Mouse (Mus musculus): ENCODE results near the gene Pdk2. TPM values are rescaled to one million over a fixed set of nuclear protein-coding genes. Genes with fewer than 3 reads are reported as not detected.
"Not testable (repeated sequence)": the region's sequence is repeated elsewhere in the genome, so short reads cannot be mapped to it uniquely, and the experiment has no call there.

The Pdk2 gene
- polyA plus RNA-seq, 1 experiment from 2014 or later: 33.7 TPM

DNA sequence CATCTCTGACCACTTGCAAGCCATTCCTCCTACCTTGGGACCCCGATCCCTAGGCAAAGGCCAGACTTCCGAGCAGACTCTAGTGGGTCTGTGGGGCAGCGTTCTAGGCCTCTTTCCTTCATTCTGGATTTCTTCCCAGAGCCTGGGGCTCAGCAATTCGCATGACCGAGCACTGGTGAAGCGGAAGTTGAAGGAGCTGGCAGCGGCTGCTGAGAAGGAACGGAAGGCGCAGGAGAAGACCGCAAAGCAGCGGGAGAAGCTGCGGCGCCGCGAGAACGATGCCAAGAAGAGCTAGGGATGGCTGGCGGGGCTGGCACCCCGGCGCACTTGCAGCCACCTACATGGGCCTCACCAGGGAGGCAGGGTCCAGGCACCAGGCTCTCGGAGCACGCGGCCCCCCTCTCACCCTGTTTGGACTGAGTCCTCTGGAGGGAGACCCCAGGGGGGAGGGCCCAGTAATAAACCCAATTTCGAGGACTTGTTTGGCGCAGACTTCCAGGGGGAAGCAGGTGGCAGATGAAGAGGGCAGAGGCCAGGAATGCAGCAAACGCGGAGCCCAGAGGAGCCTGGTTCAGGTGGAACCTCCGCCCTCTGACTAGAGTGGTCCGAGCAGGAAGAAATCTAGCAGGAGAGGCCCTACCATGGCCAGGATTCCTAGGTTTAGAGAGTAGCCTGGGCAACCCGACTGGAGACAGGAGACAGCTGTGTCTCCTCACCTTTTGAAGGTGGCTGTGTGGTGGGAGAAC lies 16.5 kb downstream of the Pdk2 start:
- WGBS: 74% methylated on average over 29 of the region's 29 CpGs
- no peak for ATAC-seq (ENCODE audit: insufficient number of reproducible peaks, insufficient read depth, low FRiP score, low TSS enrichment, low read depth)
- H3K27ac ChIP-seq: peak overlapping the region; percentile 34; the same call in 1 of the 2 replicates

GRCm38 (mm10) chr11:95023481-95023880 lies 17.7 kb downstream of the Pdk2 start:
- peaks cover 87% of the 10 kb centered on the region for H3K36me3 ChIP-seq
- no peak overlapping the region for H3K9ac ChIP-seq
- no peak overlapping the region for H3K27ac ChIP-seq
- no peaks in the 10 kb centered on the region for H3K27me3 ChIP-seq
- no peak overlapping the region for H3K4me2 ChIP-seq
- WGBS: 93% methylated on average over 9 of the region's 9 CpGs
- no peaks in the 10 kb centered on the region for H3K9me3 ChIP-seq
- H3K4me1 ChIP-seq: no peaks in the 10 kb centered on the region
- no peak for ATAC-seq (ENCODE audit: insufficient number of reproducible peaks, insufficient read depth, low FRiP score, low TSS enrichment, low read depth)
- H3K4me3 ChIP-seq: no peak overlapping the region

More for the DNA sequence above, 16.5 kb downstream of the Pdk2 start:
- H3K9me3 ChIP-seq: no peaks in the 10 kb centered on the region
- no peaks in the 10 kb centered on the region for H3K4me1 ChIP-seq
- no peak overlapping the region for H3K9ac ChIP-seq
- no peak overlapping the region for H3K4me2 ChIP-seq
- H3K36me3 ChIP-seq: peaks cover 87% of the 10 kb centered on the region
- no peak overlapping the region for H3K4me3 ChIP-seq
- no peaks in the 10 kb centered on the region for H3K27me3 ChIP-seq

DNA sequence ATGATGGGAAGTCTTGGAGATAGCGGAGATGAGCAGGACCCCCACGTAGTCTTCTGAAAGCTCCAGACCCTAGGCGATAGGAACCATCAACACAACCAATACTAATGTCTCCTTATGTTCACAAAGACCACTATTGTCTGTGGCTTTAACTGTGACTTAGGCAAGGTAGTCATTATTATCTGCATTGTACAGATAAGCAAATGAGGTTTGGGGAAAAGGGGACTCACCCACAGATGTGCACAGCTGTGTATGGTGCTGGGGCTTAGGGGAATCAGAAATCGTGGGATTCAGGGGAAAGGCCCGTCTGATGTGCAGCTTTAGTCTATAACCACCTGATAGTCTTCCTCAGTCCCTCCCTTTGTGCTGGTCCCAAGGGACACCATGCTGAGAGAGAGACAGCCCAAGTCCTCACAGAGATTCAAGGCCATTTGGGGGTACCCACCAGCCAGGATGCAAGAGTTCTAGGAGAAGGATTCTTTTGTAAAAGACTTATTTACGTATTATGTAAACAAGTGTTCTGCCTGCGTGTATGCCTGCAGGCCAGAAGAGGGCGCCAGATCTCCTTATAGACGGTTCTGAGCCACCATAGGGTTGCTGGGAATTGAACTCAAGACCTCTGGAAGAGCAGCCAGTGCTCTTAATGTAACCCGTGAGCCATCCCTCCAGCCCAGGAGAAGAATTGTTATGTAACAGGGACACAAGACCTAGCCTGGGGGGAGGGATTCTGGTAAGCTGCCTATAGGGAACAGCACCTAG lies 18.7 kb downstream of the Pdk2 start:
- Histone ChIP-seq H3K4me2 (no peak overlapping the region), H3K4me1 (no peaks in the 10 kb centered on the region), H3K27ac (no peak overlapping the region), H3K27me3 (no peaks in the 10 kb centered on the region), H3K9me3 (no peaks in the 10 kb centered on the region), H3K9ac (no peak overlapping the region), H3K36me3 (peaks cover 91% of the 10 kb centered on the region), H3K4me3 (no peak overlapping the region)
- no peak for ATAC-seq (ENCODE audit: insufficient number of reproducible peaks, insufficient read depth, low FRiP score, low TSS enrichment, low read depth)
- WGBS: 79% methylated on average over 10 of the region's 10 CpGs

- peaks cover 69% of the 10 kb centered on the region for H3K36me3 ChIP-seq
Measured at GRCm38 (mm10) chr11:95015484-95015883, 25.7 kb downstream of the Pdk2 start.

DNA sequence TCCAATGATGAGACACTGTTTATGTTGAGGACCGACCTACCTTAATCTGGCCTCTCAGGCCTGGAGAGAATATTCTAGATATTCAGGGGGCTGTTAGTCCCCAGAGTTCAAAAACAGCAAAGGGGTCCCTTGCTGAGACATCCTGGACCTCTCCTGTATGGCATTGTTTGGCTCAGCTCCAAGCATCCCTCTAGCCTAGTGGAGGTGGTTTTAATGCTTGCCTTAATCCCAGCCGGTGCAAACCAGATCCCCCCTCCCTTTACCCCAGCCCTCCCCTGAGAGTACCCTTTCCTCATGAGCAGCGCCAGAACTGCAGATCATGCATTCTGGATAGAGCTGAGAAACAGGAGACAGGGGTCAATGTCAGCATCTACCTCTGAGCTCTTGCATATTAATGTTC lies 28.7 kb downstream of the Pdk2 start:
- ATAC-seq (ENCODE audit: insufficient number of reproducible peaks, insufficient read depth, low FRiP score, low TSS enrichment, low read depth): no peak
- no peak overlapping the region for H3K27ac ChIP-seq
- WGBS: 34% methylated on average over 3 of the region's 3 CpGs
- H3K9me3 ChIP-seq: no peaks in the 10 kb centered on the region
- peaks cover 50% of the 10 kb centered on the region for H3K4me1 ChIP-seq
- H3K36me3 ChIP-seq: peaks cover 43% of the 10 kb centered on the region
- peak overlapping the region; percentile 81 for H3K4me2 ChIP-seq
- no peak overlapping the region for H3K9ac ChIP-seq
- no peak overlapping the region for H3K4me3 ChIP-seq
- no peaks in the 10 kb centered on the region for H3K27me3 ChIP-seq

More at GRCm38 (mm10) chr11:95015484-95015883, 25.7 kb downstream of the Pdk2 start:
- no peak for ATAC-seq (ENCODE audit: insufficient number of reproducible peaks, insufficient read depth, low FRiP score, low TSS enrichment, low read depth)
- no peaks in the 10 kb centered on the region for H3K9me3 ChIP-seq
- no peak overlapping the region for H3K4me3 ChIP-seq
- no peak overlapping the region for H3K4me2 ChIP-seq
- peaks cover 31% of the 10 kb centered on the region for H3K4me1 ChIP-seq
- H3K27ac ChIP-seq: no peak overlapping the region
- no peaks in the 10 kb centered on the region for H3K27me3 ChIP-seq
- WGBS: 78% methylated on average over 3 of the region's 3 CpGs
- H3K9ac ChIP-seq: peak overlapping the region; percentile 32; the same call in 1 of the 2 replicates

DNA sequence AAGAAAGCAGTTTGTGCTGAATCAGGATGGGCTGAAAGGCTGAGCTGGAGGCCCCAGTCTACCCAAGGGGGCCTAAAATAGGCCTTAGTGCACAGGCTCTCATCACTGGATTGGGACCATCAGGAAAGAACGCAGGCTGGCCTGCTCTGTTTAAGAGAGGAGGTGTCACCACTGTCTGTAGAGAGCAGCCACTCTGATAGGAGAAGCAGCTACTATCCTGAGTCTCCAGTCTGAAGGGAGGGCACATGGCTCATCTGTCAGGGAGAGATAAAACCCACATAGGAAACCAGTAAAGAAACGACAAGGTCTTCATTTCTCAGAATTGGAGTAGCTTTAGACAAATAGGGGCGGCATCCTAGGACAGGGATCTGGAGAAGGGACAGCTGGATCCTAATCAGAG lies 29.1 kb downstream of the Pdk2 start:
- peak overlapping the region; percentile 81 for H3K4me2 ChIP-seq
- H3K9ac ChIP-seq: peak overlapping the region; percentile 94
- H3K4me1 ChIP-seq: peaks cover 54% of the 10 kb centered on the region
- H3K9me3 ChIP-seq: no peaks in the 10 kb centered on the region
- peaks cover 39% of the 10 kb centered on the region for H3K36me3 ChIP-seq
- ATAC-seq (ENCODE audit: insufficient number of reproducible peaks, insufficient read depth, low FRiP score, low TSS enrichment, low read depth): no peak
- WGBS: 64% methylated on average over 3 of the region's 3 CpGs
- no peak overlapping the region; the same call in 1 of the 2 replicates for H3K27ac ChIP-seq
- no peaks in the 10 kb centered on the region for H3K27me3 ChIP-seq
- H3K4me3 ChIP-seq: peak overlapping the region; percentile 93

GRCm38 (mm10) chr11:95011416-95011815 lies 29.7 kb downstream of the Pdk2 start:
- Histone ChIP-seq H3K27ac (no peak overlapping the region), H3K36me3 (peaks cover 35% of the 10 kb centered on the region), H3K9me3 (no peaks in the 10 kb centered on the region), H3K4me2 (peak overlapping the region; percentile 81), H3K4me1 (peaks cover 59% of the 10 kb centered on the region), H3K9ac (peak overlapping the region; percentile 94), H3K4me3 (peak overlapping the region; percentile 93), H3K27me3 (no peaks in the 10 kb centered on the region)
- no peak for ATAC-seq (ENCODE audit: insufficient number of reproducible peaks, insufficient read depth, low FRiP score, low TSS enrichment, low read depth)
- 37% methylated on average over 1 of the region's 1 CpGs for WGBS

DNA sequence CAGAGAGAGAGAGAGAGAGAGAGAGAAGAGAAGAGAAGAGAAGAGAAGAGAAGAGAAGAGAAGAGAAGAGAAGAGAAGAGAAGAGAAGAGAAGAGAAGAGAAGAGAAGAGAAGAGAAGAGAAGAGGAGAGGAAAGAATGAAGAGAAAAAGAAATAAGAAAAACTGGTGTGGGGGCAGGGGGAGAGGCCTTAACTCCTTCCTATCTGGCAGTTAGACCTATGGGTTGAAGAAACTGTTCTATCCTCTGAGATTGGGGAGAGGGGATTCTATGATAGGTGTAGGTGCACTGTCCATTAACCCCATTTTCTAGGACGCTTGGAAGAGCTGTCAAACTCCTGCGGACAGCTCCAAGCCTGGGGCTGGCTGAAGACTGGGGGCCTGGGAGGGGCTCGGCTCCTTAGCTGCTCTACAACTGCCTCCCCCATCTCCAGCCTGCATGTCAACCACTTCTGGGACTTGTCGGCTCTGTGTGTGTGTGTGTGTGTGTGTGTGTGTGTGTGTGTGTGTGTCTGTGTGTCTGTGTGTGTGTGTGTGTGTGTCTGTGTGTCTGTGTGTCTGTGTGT lies 30.2 kb downstream of the Pdk2 start:
- not testable (repeated sequence) for ATAC-seq (ENCODE audit: insufficient number of reproducible peaks, insufficient read depth, low FRiP score, low TSS enrichment, low read depth); H3K27me3 ChIP-seq; H3K9me3 ChIP-seq
- Histone ChIP-seq H3K4me2 (peak overlapping the region; percentile 81), H3K4me1 (peaks cover 64% of the 10 kb centered on the region), H3K27ac (peak overlapping the region; percentile 97; the same call in 1 of the 2 replicates), H3K4me3 (peak overlapping the region; percentile 93), H3K36me3 (peaks cover 32% of the 10 kb centered on the region), H3K9ac (peak overlapping the region; percentile 94)
- 8% methylated on average over 3 of the region's 4 CpGs for WGBS

- no peak for ATAC-seq (ENCODE audit: insufficient number of reproducible peaks, insufficient read depth, low FRiP score, low TSS enrichment, low read depth)
- H3K4me3 ChIP-seq: peak overlapping the region; percentile 93
Measured at GRCm38 (mm10) chr11:95010141-95010739, 30.9 kb downstream of the Pdk2 start.

GRCm38 (mm10) chr11:95009629-95010014 lies 31.5 kb downstream of the Pdk2 start, which contains the start of gene Samd14:
TSS of gene Samd14 (plus strand) at chr11:95009879.
- ATAC-seq (ENCODE audit: insufficient number of reproducible peaks, insufficient read depth, low FRiP score, low TSS enrichment, low read depth): peak; percentile 60; the same call in 1 of the 2 replicates
- Histone ChIP-seq H3K4me3 (peak within 1 kb of the TSS; percentile 93), H3K4me1 (peaks cover 67% of the 10 kb centered on the region), H3K36me3 (peaks cover 32% of the 10 kb centered on the region), H3K4me2 (peak within 1 kb of the TSS; percentile 81), H3K9ac (peak within 1 kb of the TSS; percentile 94), H3K27me3 (no peaks in the 10 kb centered on the region), H3K27ac (peak within 1 kb of the TSS; percentile 97), H3K9me3 (no peaks in the 10 kb centered on the region)
- 0% methylated on average over 27 of the region's 32 CpGs for WGBS

More at GRCm38 (mm10) chr11:95010141-95010739, 30.9 kb downstream of the Pdk2 start:
- WGBS: under 1% methylated on average over 37 of the region's 40 CpGs
- H3K27ac ChIP-seq: peak overlapping the region; percentile 97
- peak overlapping the region; percentile 94 for H3K9ac ChIP-seq
- peak overlapping the region; percentile 81 for H3K4me2 ChIP-seq
- H3K9me3 ChIP-seq: no peaks in the 10 kb centered on the region
- H3K4me1 ChIP-seq: peaks cover 67% of the 10 kb centered on the region
- no peaks in the 10 kb centered on the region for H3K27me3 ChIP-seq
- peaks cover 32% of the 10 kb centered on the region for H3K36me3 ChIP-seq

Measured in embryonic facial prominence, embryonic 13.5 days (tissue).